Mouse (Mus musculus): Measurements from ENCODE around the gene Xxylt1.
"Not testable (repeated sequence)": the region's sequence is repeated elsewhere in the genome, so short reads cannot be mapped to it uniquely, and the experiment has no call there.

The Xxylt1 gene

GRCm38 (mm10) chr16:31024997-31025396, 56.2 kb downstream of the Xxylt1 start:
- no peak for DNase-seq (ENCODE audit: low spot score in 2 of 2)

- DNase-seq (ENCODE audit: low spot score in 2 of 2), result no peak
Measured at GRCm38 (mm10) chr16:31024221-31024620, 57.0 kb downstream of the Xxylt1 start.

GRCm38 (mm10) chr16:31023803-31024202, 57.4 kb downstream of the Xxylt1 start:
- DNase-seq (ENCODE audit: low spot score in 2 of 2), result no peak

GRCm38 (mm10) chr16:31022287-31022686, 58.9 kb downstream of the Xxylt1 start:
- DNase-seq (ENCODE audit: low spot score in 2 of 2), result no peak

- peak; percentile 43 to 54 for DNase-seq (ENCODE audit: low spot score in 2 of 2)
Measured at GRCm38 (mm10) chr16:31019514-31019913, 61.7 kb downstream of the Xxylt1 start.

GRCm38 (mm10) chr16:31017687-31018413, 63.4 kb downstream of the Xxylt1 start:
- no peak for DNase-seq (ENCODE audit: low spot score in 2 of 2)

- no peak for DNase-seq (ENCODE audit: low spot score in 2 of 2)
Measured at GRCm38 (mm10) chr16:31016669-31017068, 64.6 kb downstream of the Xxylt1 start.

GRCm38 (mm10) chr16:31016169-31016568, 65.1 kb downstream of the Xxylt1 start:
- no peak for DNase-seq (ENCODE audit: low spot score in 2 of 2)

GRCm38 (mm10) chr16:31015271-31015670, 66.0 kb downstream of the Xxylt1 start:
- no peak for DNase-seq (ENCODE audit: low spot score in 2 of 2)

GRCm38 (mm10) chr16:31012236-31012635, 69.0 kb downstream of the Xxylt1 start:
- no peak for DNase-seq (ENCODE audit: low spot score in 2 of 2)

- no peak for DNase-seq (ENCODE audit: low spot score in 2 of 2)
Measured at GRCm38 (mm10) chr16:31010443-31010842, 70.8 kb downstream of the Xxylt1 start.

GRCm38 (mm10) chr16:31008326-31008725, 72.9 kb downstream of the Xxylt1 start:
- no peak for DNase-seq (ENCODE audit: low spot score in 2 of 2)

GRCm38 (mm10) chr16:31007582-31007981, 73.7 kb downstream of the Xxylt1 start:
- DNase-seq (ENCODE audit: low spot score in 2 of 2), result no peak

- DNase-seq (ENCODE audit: low spot score in 2 of 2), result no peak
Measured at GRCm38 (mm10) chr16:31005693-31006092, 75.5 kb downstream of the Xxylt1 start.

GRCm38 (mm10) chr16:31004321-31004682, 76.9 kb downstream of the Xxylt1 start:
- DNase-seq (ENCODE audit: low spot score in 2 of 2), result no peak

- not testable (repeated sequence) for DNase-seq (ENCODE audit: low spot score in 2 of 2)
Measured at GRCm38 (mm10) chr16:31003592-31004320, 77.5 kb downstream of the Xxylt1 start.

- DNase-seq (ENCODE audit: low spot score in 2 of 2), result no peak
Measured at GRCm38 (mm10) chr16:31002926-31003325, 78.3 kb downstream of the Xxylt1 start.

- peak in 1 of 2 experiments; percentile 42 for DNase-seq (ENCODE audit: low spot score in 2 of 2)
Measured at GRCm38 (mm10) chr16:31002117-31002516, 79.1 kb downstream of the Xxylt1 start.

GRCm38 (mm10) chr16:30998711-30999110, 82.5 kb downstream of the Xxylt1 start:
- no peak for DNase-seq (ENCODE audit: low spot score in 2 of 2)

GRCm38 (mm10) chr16:30998048-30998447, 83.2 kb downstream of the Xxylt1 start:
- no peak for DNase-seq (ENCODE audit: low spot score in 2 of 2)

- DNase-seq (ENCODE audit: low spot score in 2 of 2), result no peak
Measured at GRCm38 (mm10) chr16:30995446-30995845, 85.8 kb downstream of the Xxylt1 start.

GRCm38 (mm10) chr16:30994881-30995280, 86.4 kb downstream of the Xxylt1 start:
- DNase-seq (ENCODE audit: low spot score in 2 of 2), result no peak

- DNase-seq (ENCODE audit: low spot score in 2 of 2), result no peak
Measured at GRCm38 (mm10) chr16:30994296-30994695, 86.9 kb downstream of the Xxylt1 start.

All from frontal cortex, postnatal 36 days (tissue).